Mouse (Mus musculus) small intestine, adult 2 months (tissue): Measurements from ENCODE around the gene Efna1. TPM values are rescaled to one million over a fixed set of nuclear protein-coding genes. Genes with fewer than 3 reads are reported as not detected.

ENCODE experiments used
- H3K27ac ChIP-seq: fragments of 200-500 bp; 2 replicates; pipeline ENCODE4 v1.5.1; 2012; ENCODE audit warnings: low read depth, low read length, control low read depth, inconsistent platforms; ENCODE audit not compliant: insufficient read depth
- H3K27me3 ChIP-seq: fragments of 200-500 bp; 2 replicates; pipeline ENCODE4 v1.6.1; 2012; ENCODE audit warnings: mild to moderate bottlenecking, moderate library complexity, low read length, inconsistent platforms; ENCODE audit not compliant: control insufficient read depth, insufficient read depth
- H3K36me3 ChIP-seq: fragments of 200-500 bp; 2 replicates; pipeline ENCODE4 v1.6.1; 2012; ENCODE audit warnings: mild to moderate bottlenecking, low read length, control low read depth, inconsistent platforms; ENCODE audit not compliant: control insufficient read depth, insufficient read depth
- H3K4me1 ChIP-seq: fragments of 200-500 bp; 2 replicates; pipeline ENCODE4 v1.6.1; 2012; ENCODE audit warnings: low read length, inconsistent platforms, mixed read lengths; ENCODE audit not compliant: control insufficient read depth, insufficient read depth, insufficient read length
- H3K4me3 ChIP-seq: fragments of 200-500 bp; 2 replicates; pipeline ENCODE4 v1.5.1; 2012; ENCODE audit warnings: low read depth, mild to moderate bottlenecking, control low read depth, inconsistent platforms, low read length, moderate library complexity
- CTCF ChIP-seq: fragments of 200-500 bp; IDR thresholded peaks from 2 replicates; pipeline ENCODE4 v1.5.1; 2012; ENCODE audit warnings: low read depth, mild to moderate bottlenecking, control low read depth, inconsistent platforms, low read length, moderate library complexity, mixed read lengths; ENCODE audit not compliant: insufficient replicate concordance, insufficient read length; ENCODE audit errors: extremely low read depth
- POLR2A ChIP-seq: fragments of 200-500 bp; IDR thresholded peaks from 2 replicates; pipeline ENCODE4 v1.6.1; 2012; ENCODE audit warnings: low read depth, mild to moderate bottlenecking, control low read depth, inconsistent platforms, low read length, moderate library complexity
- WGBS: fragments of 180-500 bp; shearing (Covaris S2); methylation state at CpG from one replicate; pipeline ENCODE4 v1.1.7; 2018; 5-methylcytosine and 5-hydroxymethylcytosine counted together
- polyA plus RNA-seq: library from polyadenylated mRNA; depleted of rRNA; stranded (reverse); fragments of >200 nt; gene quantifications from 2 replicates; pipeline ENCODE4 v1.2.3, GENCODE M21; 2012

Efna1 gene
- polyA plus RNA-seq, 1 experiment, result 122 TPM

DNA sequence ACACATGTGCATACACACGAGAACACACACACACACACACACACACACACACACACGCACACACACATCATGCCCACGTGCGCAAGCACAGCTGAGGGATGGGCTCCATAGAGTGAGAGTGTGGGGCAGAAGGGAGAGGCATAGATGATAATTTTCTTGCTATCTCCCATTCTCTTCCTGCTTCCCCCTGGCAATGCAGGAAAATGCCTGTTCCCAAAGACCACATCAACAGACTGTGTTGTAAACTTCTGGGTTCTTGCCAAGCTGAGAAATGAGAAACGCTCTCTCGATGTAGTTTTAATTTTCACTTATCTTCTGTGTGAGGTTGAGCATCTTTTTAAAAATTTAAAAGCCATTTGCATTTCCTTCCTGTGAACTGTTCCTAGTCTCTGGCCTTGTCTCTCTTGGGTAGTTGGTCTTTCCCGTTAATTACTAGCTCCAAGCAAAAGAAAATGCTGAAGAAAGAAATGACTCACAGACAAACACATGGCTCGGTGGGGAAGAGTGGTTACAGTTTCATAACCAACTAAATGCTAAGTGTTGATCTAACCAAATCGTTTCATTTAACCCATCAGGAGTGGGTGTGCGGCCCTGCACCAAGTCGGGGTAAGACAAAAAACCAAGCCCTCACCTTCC lies 15.9 kb upstream of the Efna1 start:
- H3K27ac ChIP-seq, result no peak overlapping the region
- WGBS, result 41% methylated on average over 11 of the region's 11 CpGs
- H3K36me3 ChIP-seq, result no peaks in the 10 kb centered on the region
- no peaks in the 10 kb centered on the region for H3K27me3 ChIP-seq
- no peak overlapping the region for H3K4me3 ChIP-seq
- no peak for TF ChIP-seq POLR2A
- no peak for TF ChIP-seq CTCF
- H3K4me1 ChIP-seq, result peaks cover 31% of the 10 kb centered on the region

DNA sequence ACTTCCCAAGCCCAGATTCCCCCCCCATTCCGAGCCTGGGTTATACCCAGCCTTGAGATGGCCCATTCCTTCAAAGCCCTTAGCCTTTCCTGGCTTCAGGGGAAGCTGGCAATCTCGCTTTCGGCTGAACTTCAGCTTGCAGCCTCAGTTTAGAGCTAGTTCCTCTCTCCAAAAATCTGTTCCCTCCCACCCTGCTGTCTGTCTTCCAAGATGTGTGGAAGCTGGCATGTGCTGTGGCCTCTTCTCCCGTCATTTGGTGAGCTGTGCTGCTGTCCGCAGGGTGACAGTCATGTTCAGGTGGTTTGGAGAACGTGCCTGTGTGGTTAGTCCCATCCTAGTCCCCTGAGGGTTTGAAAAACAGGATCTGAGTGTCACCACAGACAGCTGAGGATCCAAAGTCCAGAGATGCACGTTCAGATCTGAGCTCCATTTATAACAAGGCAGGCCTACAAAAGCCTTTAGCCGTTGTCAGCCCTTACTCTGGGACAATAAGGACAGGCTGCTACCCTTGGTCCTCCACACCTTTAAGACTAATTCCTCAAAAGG lies 14.8 kb upstream of the Efna1 start:
- peak overlapping the region; percentile 29; the same call in 1 of the 2 replicates for H3K27ac ChIP-seq
- H3K4me1 ChIP-seq, result peaks cover 31% of the 10 kb centered on the region
- H3K27me3 ChIP-seq, result no peaks in the 10 kb centered on the region
- no peaks in the 10 kb centered on the region for H3K36me3 ChIP-seq
- WGBS, result 59% methylated on average over 8 of the region's 8 CpGs
- no peak overlapping the region for H3K4me3 ChIP-seq
- no peak for TF ChIP-seq CTCF
- TF ChIP-seq POLR2A, result no peak

DNA sequence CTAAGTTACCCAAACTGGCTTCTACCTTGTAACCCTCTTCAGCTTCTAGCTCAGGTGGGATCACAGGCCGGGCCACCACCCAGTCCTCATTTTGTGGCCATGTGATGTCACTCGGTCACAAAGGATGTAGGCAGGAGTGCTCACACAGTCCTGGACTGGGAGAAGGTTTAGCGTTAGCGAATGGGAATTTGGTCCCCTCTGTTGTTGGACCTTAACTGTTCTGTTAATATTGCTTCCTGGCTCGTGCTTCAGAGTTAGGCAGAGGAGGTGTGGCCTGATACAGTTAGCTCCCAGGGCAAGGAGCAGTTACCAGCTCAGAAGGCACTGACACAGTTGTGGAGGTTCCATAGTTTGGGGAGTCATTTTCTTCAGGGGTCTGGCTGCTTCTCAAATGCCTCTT lies 13.3 kb upstream of the Efna1 start:
- Histone ChIP-seq H3K36me3 (no peaks in the 10 kb centered on the region), H3K27me3 (no peaks in the 10 kb centered on the region), H3K27ac (peak overlapping the region; percentile 85), H3K4me1 (peaks cover 28% of the 10 kb centered on the region), H3K4me3 (no peak overlapping the region)
- TF ChIP-seq POLR2A (no peak), CTCF (no peak)
- WGBS, result 35% methylated on average over 5 of the region's 5 CpGs

DNA sequence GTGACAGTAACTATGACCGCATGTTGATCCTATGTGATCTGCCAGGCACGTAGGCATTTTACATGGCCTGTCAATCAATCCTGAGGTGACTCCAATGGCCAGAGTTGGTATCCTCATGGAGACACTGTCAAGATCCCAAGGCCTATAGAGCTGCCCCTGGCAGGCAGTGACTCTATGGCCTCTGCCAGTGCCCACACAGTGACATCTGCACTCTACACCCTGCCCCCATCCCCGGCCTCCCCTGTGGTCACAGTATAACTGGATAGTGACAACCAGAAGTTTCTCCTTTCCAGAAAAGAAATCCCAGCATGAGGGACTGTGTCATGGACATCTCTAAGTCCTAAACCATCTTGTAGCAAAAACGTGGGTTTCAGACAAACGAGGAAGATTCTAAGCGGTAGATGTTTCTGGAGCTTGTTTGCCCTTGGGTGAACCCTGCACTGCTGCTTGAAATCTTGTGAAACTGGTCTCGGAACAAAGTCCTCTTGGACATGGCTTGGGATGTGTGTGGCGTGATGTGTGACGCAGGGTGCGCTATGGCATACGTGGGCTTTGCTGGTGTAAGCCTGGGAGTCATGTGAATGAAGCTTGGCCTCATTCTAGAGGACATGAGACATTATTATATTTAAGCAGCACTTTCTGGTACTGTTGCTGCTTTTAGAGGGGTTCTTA lies 12.4 kb upstream of the Efna1 start:
- TF ChIP-seq POLR2A, result no peak
- no peak for TF ChIP-seq CTCF
- no peak overlapping the region for H3K4me3 ChIP-seq
- 35% methylated on average over 11 of the region's 11 CpGs for WGBS
- H3K36me3 ChIP-seq, result no peaks in the 10 kb centered on the region
- H3K27ac ChIP-seq, result peak overlapping the region; percentile 85
- H3K4me1 ChIP-seq, result peaks cover 32% of the 10 kb centered on the region
- no peaks in the 10 kb centered on the region for H3K27me3 ChIP-seq

DNA sequence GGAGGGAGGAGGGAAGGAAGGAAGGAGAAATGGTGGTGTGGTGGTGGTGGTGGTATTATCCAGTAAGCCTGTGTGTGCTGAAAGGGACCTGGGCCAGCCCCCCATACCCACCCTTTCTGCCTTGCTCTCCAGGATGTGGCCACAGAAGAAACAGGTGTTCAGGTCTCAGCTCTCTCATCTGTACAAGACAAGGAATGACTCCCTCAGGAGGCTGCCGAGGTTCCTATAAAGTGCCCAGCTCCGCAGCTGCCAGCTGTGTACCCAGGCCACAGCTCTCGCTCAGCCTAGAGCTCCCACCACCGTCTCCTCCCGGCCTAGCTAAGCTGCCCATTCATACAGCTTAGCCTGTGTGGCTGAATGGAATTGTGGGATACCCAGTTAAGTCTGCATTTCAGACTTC lies 11.4 kb upstream of the Efna1 start:
- 64% methylated on average over 5 of the region's 5 CpGs for WGBS
- no peak overlapping the region for H3K27ac ChIP-seq
- H3K36me3 ChIP-seq, result no peaks in the 10 kb centered on the region
- no peak for TF ChIP-seq POLR2A
- TF ChIP-seq CTCF, result no peak
- H3K4me1 ChIP-seq, result peaks cover 35% of the 10 kb centered on the region
- no peaks in the 10 kb centered on the region for H3K27me3 ChIP-seq
- H3K4me3 ChIP-seq, result no peak overlapping the region

DNA sequence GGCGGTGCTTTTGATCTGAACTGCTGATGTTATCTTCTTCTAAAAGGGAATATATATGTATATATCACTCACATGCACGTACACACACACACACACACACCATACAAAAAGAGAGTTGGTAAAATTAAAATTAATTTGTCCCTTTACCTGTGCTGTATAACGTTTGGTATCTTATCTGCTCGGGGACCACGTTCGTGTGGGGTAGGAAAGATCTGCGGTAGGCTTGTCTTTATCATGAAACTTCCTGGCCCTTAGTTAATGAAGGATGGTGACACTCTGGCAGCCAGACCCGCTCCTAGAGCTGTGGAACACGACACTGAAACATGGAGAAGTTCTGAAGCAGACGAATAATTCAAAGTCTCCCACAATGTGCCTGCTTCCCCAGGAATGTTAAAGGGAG lies 10.9 kb upstream of the Efna1 start:
- H3K4me3 ChIP-seq, result no peak overlapping the region
- no peaks in the 10 kb centered on the region for H3K36me3 ChIP-seq
- TF ChIP-seq POLR2A (no peak), CTCF (no peak)
- no peaks in the 10 kb centered on the region for H3K27me3 ChIP-seq
- peaks cover 35% of the 10 kb centered on the region for H3K4me1 ChIP-seq
- WGBS, result 66% methylated on average over 10 of the region's 10 CpGs
- no peak overlapping the region for H3K27ac ChIP-seq

DNA sequence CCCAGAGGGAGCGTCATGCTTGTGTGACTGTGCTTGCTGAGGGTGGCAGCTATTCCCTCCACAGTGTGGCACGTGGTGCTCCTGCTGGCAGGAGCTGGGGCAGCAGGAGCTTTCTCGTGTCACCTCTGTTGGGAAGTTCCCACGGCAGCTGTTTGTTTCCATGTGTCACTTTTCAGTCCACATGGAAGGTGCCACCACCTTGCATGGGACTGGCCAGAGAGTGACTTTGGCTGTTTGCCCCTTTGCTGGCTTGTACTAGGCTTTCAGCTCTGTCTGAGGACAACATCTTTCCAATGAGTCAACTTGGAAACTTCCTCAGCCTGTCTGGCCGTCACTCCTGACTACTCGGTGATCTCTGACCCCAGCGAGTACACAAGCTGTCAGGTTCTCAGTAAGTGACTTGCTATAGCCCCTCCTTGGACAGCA lies 7.6 kb upstream of the Efna1 start:
- Histone ChIP-seq H3K4me3 (no peak overlapping the region), H3K27me3 (no peaks in the 10 kb centered on the region), H3K36me3 (no peaks in the 10 kb centered on the region), H3K27ac (peak overlapping the region; percentile 55), H3K4me1 (peaks cover 30% of the 10 kb centered on the region)
- no peak for TF ChIP-seq POLR2A
- TF ChIP-seq CTCF, result no peak
- 12% methylated on average over 7 of the region's 7 CpGs for WGBS
